Mouse (Mus musculus) erythroblast, embryonic 14.5 days (primary cell): Measurements from ENCODE around the gene Cdiptos.

Source experiments
- GATA1 ChIP-seq: IDR thresholded peaks from 2 replicates; pipeline ENCODE4 v1.6.1; 2012; ENCODE audit warnings: low read length, inconsistent platforms, mixed read lengths
- TAL1 ChIP-seq: IDR thresholded peaks from 3 replicates; pipeline ENCODE4 v1.6.1; 2012; ENCODE audit warnings: low read length, inconsistent platforms, mixed read lengths

DNA sequence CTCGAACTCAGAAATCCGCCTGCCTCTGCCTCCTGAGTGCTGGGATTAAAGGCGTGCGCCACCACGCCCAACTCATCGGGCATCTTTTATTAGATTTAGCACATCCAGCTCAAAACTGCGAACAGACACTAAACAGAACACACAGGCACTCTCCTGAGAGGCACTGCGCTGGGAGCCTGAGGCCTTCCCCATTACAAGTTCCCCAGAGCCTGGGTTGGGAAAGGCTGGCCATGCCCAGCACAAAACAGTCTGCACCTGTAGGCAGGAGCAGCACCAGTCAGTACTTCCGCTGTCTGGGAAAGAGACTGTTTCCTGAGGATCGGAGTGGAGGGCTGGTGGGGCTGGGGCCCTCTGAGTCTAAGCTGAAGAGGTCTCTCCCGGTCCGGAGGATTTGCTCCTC, 39.1 kb upstream of the Cdiptos start:
- TF ChIP-seq GATA1 (no peak), TAL1 (no peak)
